Mouse (Mus musculus) lung, adult 2 months (tissue): ENCODE measurements around the gene Cd300e.
"Not testable (repeated sequence)": the region's sequence is repeated elsewhere in the genome, so short reads cannot be mapped to it uniquely, and the experiment has no call there.

Experiments
- CTCF ChIP-seq: fragments of 200-500 bp; IDR thresholded peaks from 2 replicates; pipeline ENCODE4 v1.5.1; 2011; ENCODE audit warnings: mild to moderate bottlenecking, low read length, control low read depth; ENCODE audit not compliant: insufficient read depth
- POLR2A ChIP-seq: fragments of 200-500 bp; IDR thresholded peaks from 2 replicates; pipeline ENCODE4 v1.6.1; 2011; ENCODE audit warnings: low read depth, mild to moderate bottlenecking, control low read depth, low read length, borderline replicate concordance; ENCODE audit errors: extremely low read depth

DNA sequence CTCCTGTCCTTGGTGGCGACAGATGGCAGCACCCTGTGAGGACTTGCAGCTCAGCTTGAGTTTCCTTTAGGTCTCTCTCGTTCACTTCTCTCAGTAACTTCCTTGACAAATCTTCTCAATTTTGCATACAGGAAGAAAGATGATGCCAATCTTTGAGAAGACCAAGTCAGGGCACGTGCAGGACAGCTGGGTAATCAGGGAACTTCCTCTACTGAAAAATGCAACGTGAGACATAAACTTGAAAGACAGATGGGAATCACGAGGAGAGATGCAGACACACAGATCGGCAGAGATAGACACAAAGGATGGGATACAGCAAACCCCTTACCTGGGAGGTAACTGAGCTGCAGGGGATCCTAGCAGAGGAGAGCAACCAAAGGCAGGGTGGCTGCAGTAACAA lies 24.3 kb downstream of the Cd300e start, which contains the start of gene Cd300ld5:
- not testable (repeated sequence) for TF ChIP-seq CTCF, POLR2A
